Mouse (Mus musculus) thymus, adult 2 months (tissue): ENCODE measurements around the gene Atp1a2.

Experiments
- CTCF ChIP-seq: fragments of 200-500 bp; IDR thresholded peaks from 2 replicates; pipeline ENCODE4 v1.5.1; 2012; ENCODE audit warnings: mild to moderate bottlenecking, control low read depth, low read length, moderate library complexity, borderline replicate concordance; ENCODE audit not compliant: control insufficient read depth, poor library complexity, insufficient read depth; ENCODE audit errors: extremely low read depth
- POLR2A ChIP-seq: fragments of 200-500 bp; IDR thresholded peaks from 2 replicates; pipeline ENCODE4 v1.6.1; 2012; ENCODE audit warnings: mild to moderate bottlenecking, low read length, control low read depth, moderate library complexity; ENCODE audit not compliant: control insufficient read depth, poor library complexity, insufficient read depth; ENCODE audit errors: extremely low read depth

DNA sequence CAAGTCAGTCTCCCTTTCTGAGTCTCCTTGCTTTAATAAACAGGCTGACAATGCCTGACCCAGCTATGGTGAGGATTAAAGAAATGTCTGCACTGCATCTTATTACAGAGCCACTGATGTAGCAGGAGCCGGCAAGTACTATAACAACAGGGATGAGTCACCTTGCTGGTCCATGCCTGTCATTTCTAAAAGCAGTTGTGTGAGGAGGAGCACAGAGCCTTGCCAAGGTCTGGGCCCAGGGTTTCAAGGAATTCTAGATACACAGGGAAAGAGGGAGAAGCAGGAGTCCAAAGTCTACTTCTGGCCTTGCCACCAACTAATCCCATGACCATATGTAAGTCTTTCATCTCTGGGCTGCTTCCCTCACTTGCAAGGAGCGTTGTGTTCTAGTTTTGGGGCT is 5.0 kb downstream of the Atp1a2 start:
- no peak for TF ChIP-seq CTCF
- TF ChIP-seq POLR2A, result no peak
